Mouse (Mus musculus) retina, postnatal 1 day (tissue): Measurements from ENCODE around the gene Abcc4.
"Not testable (repeated sequence)": the region's sequence is repeated elsewhere in the genome, so short reads cannot be mapped to it uniquely, and the experiment has no call there.

Source experiments
- DNase-seq: peaks from one replicate; pipeline ENCODE4 v3.0.0-alpha.2; 2012

Abcc4 gene

DNA sequence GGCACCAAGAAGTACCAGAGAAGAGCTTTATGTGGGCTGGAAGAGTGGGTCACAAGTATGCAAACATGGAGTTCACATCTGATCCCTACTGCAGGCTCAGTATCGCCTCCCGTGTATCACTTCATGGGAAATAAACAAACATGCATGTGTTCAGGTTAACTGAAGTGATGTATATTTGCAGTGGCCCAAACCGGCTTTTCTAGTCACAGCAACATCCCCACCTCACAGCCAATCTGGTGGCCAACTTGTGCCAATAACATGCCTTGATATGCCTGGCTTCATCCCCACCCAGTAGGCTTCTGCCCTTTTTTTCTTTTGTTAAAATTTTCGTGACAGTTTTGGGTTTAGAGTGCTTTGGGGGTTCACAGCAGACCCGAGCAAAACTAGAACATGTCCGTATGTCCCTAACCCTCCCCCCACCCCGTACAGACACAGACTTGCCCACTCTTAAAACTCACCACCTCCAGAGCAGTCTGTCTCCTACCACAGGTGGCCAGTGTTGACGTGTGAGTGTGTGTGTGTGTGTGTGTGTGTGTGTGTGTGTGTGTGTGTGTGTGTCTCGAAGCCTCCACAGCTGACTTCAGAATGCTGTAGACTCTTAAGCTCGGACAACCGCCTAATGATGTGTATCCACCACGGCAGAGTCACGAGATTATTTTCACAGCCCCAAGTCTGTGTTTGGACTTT, 29.6 kb downstream of the Abcc4 start:
- no peak for DNase-seq

DNA sequence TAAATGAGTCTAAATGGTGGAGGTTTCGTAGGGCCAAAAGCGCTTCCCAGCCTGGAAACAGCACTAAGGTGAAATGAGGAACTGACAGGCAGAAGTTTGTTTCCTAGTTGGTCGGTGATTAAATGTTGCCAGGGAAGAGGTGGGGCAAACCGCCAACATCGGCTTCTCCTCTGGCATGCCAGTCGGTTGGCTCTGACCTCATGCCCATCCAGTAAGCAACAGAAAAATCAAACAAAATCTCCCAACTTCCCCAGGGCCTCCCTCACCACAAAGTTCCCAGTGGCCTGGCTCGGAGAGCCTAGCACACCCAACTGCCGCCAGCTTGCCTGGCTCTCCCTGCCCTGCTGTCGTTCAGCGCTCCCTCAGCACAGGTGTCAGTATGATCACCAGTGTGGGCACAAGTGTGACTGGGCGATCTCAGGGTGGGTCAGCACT, 31.3 kb downstream of the Abcc4 start:
- no peak for DNase-seq

DNA sequence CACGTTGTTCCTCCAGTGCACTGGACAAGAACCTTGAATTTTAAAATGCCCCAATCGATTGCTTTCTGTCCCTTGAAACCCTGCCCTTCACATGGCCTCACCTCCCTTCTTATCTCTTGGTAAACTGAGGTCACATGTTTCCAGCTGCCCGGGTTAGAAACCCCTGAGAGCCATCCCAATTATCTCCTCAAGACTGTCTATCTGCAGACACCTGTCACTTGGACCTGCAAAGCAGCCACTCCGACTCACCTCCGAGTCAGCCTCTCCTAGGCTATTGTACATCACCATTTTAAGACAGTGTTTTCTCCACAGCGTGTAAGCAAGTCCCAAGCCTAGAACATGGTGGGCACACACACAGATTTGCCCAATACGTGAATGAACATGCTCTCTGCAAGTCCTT, 31.8 kb downstream of the Abcc4 start:
- DNase-seq, result no peak

DNA sequence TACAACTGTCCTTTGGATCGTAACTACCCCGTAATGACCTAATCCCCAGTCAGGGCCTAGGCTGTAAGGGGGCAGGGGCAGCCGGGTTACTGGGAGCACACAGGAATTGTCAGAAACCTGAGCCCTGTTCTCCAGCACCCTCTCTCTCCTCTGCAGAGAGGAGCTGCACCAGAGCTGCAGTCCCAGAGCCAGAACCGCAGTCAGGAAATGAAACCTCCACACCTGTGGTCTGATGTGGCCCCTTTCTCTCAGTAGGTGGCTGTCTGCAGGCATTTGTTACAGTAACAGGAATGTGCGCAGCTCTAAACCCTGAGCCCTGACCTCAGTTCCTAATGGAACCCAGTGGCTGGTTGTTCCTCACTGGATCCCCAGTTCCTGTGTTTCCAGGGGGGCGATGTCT, 32.5 kb downstream of the Abcc4 start:
- no peak for DNase-seq

DNA sequence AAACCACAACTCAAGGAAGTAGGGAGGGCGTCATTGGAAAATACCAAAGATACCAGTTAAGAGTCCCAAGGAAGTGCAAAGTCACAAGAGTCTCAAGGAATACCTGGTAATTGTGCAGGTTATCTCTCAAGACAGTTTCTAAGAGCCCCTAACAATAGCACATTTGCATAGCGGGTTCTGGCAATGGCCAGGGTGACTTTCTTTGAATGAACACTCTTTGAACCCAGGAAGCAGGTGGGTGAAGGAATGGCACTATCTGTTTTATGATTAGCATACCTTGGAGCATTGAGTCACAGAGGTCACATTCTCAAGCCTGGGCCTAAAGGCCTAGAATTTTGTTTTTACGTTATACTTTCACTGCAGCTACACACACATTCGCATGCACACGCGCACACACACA, 33.1 kb downstream of the Abcc4 start:
- not testable (repeated sequence) for DNase-seq

DNA sequence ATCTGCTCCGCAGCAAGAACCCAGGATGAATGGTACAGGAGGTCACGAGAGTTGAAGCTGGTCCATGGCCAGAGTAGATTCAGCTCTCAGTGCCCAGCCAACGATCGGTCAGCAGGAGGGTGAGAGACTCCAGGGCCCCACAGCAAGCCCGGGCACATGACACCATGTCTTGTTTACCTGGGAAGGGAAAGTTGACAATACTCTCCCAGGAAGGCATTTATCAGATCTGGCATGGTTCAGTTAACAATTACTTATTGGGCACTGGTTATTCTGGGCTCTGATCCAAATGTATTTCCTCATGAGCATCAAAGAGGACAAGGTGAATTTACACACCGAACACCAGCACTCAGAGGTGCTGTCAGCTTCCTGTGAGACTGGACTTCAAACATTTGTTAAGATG, 38.5 kb downstream of the Abcc4 start:
- DNase-seq, result no peak

DNA sequence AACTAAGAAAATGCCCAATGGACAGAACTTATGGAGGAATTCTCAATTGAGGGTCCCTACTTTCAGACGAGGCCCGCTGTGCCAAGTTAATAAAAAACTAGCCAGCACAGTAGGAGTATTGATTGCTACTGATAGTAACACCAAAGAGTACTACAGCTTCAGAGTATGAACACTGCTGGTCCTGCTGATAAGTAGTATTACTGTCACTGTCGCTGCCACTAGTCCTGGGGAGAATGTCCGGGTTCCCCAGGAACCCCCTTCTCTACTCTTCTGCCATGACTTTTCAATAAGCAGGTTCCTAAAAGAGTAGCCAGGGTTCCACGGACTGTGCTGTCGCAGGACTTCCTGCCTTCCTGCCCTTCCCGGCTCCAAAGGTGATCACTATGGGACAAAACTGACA, 41.4 kb downstream of the Abcc4 start:
- DNase-seq, result no peak

DNA sequence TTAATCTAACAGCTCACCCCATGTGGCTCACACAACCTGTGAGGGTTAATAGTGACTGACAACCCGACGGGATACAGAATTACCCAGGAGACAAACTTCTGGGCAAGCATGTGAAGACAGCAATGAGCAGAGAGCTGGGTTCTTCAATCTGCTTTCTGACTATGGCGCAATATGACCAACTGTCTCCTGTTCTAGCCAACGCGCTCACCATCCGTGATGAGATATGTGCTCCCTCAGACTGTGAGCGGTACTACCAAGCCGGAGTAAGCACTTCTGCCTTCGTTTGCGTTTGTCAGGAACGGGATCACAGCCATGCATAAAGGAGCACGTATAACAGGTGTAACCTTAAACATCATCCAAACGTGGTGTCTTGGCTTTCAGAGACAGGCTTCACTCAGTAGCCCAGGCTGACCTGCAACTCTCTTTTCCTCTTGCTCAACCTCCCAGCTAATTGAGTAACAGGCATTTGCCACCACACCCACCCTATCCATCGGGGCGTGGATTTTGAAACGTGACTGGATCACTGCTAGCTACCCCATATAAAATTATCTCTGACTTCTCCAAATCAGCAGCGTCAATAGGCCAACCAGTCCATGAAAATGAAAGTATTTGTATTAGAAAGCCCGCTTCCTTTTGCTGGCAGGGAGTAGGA, 43.3 kb downstream of the Abcc4 start:
- no peak for DNase-seq

DNA sequence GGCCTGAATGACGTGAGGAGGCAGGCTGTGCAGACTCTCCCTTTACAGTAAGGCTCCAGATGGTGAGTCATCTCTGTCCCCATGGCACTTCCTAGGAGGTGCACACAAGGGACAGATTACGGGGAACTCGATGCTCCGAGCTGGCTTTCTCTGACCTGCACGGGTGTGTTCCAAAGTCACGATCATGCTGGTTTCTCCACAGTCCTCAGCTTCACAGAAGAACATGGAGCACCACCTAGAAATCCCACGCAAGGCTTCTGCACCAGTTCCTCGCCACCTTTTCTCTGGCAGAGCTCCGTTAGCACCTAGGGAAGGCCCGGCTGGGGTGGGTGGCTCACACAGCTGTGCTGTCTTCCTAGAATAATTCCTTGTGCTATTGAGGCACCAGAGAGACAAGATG, 43.9 kb downstream of the Abcc4 start:
- DNase-seq, result no peak

DNA sequence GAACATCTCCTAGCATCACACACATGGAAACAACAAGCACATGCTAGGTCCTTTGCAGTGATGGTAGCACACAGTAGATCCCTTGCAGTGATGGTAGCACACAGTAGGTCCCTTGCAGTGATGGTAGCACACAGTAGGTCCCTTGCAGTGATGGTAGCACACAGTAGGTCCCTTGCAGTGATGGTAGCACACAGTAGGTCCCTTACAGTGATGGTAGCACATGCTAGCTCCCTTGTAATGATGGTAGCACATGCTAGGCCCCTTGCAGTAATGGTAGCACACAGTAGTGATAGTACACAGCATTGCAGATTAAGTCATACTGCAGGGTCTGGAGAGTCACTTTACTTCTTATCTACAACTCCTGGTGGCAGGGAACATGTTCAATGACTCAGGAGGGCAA, 46.8 kb downstream of the Abcc4 start:
- no peak for DNase-seq

DNA sequence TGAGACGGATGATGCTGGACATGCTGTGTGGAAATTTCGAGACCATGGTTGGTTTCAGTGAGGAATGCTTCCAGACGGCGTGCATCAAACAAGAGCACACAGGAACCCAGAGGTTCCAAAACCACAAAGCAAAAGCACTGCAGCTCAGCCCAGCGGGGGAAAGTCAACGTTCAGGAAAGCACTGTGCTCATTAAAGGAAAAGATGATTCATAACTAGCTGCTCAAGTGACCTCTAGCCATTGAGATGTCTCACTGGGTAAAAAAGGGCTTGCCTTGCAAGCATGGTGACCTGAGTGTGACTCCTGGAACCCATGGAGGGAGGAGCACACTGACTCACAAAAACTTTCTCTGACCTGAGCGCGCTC, 47.7 kb downstream of the Abcc4 start:
- DNase-seq, result no peak

DNA sequence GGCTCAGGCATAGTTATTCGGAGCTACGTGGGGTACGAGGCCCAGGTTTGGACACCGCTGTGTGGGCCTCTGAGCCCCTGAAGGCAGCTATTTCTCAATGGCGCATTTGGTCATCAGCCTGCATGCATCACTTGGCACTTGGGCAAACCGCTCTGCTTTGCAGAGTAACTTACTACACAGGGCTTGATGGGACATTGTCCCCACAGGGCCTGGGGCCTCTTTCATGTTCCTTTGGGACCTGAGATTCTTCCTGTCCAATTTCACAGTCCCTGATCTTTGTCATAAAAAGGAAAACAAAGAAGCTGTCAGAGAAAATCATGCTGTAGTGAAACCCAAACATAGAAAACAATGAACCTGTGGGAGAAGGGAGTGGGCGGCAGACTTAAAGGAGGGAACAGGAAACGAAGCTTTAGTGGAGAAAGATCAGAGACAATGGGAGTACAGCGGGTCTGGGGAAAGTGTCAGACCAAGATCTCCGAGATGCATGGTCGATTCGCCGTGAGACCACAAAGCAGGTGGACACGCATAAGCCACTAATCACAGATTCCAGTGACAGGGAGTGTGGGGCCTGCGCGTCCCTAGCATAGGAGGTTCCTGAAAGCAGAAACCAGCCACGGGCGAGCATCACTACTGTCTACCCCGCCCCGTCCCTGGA, 48.2 kb downstream of the Abcc4 start:
- DNase-seq, result peak; percentile 53

DNA sequence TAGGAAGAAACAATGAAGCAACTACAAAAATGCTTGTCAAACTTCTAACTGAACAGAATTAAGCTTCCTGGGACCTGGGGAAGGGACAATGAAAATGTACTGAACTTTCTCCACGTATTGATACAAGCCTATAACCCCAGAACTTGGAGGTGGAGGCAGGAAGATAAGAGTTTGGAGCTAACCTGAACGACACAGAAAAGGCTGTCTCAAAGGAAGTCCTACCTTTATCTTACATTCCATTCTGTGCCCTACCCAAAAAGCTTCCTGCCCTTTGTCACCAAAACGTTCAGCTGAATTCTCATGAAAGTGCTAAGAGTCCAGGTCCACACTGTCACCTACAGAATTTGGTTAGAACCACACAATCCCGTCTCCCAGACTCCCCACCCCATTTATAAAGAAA, 48.8 kb downstream of the Abcc4 start:
- no peak for DNase-seq

DNA sequence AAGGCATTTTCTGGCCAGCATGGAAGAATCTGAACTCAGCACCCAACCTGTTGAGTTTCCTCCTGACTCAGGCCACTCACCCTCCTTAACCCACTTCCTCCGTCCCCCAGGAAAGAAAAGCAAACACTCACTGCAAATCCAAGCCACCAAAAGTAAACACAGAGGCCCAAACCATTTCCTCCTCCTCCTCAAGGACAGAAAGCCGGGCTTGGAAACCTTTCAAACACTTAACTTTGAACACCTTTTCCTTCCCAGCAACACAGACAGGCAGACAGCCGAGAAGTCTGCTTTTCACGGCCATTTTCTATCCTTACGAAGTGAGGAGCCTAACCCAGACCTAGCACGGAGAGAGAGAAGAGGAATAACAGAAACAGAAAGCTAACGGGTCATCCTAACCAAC, 50.0 kb downstream of the Abcc4 start:
- DNase-seq, result no peak

DNA sequence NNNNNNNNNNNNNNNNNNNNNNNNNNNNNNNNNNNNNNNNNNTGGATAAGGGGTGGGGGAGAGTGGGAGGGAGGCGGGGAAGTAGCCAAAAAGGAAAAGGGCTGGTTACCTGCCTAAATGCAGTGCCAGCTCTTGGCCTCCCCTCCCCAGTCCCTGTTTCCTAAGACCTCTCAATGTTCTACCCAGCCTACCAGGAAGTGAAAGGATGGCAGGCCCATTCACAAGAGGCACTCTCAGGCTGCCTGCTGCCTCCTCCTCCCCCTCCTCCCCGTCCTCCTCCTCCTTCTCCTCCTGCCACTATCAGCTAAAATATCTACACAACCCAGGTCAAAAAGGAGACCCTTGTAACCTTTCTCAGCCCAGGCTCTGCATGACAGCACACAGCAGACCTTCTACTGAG, 51.1 kb downstream of the Abcc4 start:
- no peak for DNase-seq

DNA sequence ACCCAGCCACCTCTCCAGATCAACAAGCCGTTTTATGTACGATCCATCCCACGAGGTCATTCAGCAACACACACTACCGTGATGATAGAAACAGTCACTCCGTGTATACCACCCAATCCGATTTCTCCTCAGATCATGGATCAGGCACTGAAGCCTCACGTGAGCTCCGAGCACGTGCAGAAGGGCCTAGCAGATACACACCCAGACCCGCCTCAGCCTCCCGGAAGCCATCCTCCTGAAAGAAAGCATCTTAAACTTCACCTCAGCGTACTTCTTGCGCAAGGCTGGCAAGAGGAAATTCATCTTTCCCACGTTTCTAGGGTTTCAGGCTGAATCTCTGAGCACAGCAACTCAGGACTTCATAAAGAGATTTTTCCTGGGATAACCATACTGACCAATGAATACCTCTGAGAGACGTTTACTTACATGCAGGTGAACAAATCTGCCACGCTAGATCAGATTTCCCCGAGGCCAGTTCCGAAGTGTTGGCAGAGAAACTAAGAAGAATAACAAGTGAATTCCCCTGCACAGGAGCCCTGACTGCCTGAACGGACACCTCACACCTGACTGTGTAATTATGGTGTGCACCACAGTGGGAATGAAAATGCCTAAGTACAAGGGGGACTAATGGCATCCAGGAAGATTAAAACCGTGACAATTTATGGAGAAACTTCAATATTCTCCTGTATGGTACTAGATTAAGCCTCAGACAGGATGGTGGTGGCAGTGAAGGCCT, 54.1 kb downstream of the Abcc4 start:
- DNase-seq, result no peak

DNA sequence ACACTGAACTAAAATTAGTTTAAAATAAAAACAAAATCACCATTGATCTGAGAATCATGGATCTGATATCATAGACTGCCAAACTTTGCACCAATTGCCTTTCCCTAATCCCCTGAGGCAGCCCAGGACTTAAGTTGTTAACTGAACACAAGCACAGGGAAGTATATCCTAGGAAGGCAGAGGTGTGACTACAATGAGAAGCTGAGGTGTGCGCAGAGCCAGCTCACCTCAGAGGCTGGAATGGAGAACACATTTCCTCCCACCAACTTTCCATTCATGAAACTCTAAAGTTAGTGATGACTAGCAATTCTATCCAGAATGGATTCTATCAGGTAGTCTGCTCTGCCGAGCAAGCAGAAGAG, 56.1 kb downstream of the Abcc4 start:
- no peak for DNase-seq

DNA sequence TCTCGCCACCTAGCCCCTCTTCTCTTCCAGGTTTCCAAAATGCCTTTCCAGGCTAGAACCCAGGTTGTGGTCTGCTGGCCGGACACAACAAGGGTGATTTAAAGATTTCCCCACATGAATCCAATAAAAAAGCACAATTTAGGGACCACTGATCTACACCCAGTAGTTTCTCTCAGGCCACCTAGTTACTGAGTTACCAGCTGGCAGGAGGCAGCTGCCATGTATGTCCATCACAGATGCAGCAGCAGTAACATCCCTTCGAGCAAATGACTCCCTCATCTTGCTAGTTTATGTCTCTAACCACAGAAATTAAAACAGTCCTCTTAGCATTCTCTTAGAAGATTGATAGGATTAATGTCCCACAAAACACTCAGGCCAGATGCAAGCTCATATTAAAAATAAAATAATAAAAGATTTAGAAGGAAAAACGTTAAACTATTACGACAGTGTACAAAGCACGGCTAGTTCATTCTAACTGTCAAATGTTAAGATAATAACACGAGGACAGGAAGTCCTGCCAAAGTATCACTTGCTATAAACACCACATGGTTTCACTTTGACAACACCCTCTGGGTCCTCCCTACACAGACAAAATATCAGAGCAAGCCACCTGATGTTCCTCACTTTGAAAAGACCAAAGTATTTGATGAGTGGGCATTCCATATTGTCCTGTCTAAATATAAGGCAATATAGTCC, 56.7 kb downstream of the Abcc4 start:
- DNase-seq, result no peak

DNA sequence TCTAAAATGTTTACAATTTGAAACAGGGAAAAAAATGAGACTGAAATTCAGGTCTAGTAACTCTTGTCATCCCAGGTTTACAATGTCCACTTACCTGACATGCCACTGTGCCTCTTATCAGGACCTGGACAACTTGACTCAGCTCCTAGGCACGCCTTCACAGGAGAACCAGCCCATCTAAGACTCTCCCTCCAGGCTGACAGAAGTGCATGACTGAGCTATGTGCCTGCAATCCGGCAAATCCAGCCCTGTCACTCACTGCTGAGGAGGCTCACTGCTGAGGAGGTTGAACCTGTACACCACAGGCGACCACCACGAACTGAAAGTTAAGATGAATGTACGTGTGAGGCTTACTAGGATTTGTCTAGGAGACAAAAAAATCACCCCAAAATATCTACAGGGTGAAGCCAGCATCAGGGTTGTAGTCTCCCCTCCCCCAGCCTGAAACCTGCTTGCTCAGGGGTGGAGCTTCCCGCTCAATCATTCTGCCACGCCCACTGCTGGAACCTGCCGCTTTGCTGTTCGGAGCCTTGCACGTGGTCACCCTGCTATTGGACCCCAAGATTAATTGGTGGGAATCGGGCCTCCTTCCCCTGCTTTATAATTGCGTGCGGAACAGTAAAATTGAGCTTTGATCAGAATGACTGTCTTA, 63.0 kb downstream of the Abcc4 start:
- not testable (repeated sequence) for DNase-seq

DNA sequence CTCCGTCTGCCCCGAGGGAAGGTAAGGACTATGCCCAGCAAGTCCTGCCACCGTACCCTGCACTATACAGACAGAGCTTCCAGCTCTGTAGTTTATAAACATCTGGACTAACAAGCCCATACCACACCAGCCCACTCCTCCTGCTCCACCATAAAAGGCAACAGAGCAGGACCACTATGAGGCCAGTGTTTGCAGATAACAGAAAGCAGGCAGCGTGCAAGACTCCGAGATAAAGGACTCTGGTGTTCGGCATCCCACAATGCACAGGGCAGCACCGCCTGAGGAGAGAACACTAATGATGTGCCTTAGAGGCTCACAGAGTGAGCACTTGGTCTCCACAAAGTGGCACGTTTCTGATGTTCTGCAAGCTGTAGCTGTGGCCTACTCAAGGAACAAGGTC, 63.9 kb downstream of the Abcc4 start:
- DNase-seq, result no peak

DNA sequence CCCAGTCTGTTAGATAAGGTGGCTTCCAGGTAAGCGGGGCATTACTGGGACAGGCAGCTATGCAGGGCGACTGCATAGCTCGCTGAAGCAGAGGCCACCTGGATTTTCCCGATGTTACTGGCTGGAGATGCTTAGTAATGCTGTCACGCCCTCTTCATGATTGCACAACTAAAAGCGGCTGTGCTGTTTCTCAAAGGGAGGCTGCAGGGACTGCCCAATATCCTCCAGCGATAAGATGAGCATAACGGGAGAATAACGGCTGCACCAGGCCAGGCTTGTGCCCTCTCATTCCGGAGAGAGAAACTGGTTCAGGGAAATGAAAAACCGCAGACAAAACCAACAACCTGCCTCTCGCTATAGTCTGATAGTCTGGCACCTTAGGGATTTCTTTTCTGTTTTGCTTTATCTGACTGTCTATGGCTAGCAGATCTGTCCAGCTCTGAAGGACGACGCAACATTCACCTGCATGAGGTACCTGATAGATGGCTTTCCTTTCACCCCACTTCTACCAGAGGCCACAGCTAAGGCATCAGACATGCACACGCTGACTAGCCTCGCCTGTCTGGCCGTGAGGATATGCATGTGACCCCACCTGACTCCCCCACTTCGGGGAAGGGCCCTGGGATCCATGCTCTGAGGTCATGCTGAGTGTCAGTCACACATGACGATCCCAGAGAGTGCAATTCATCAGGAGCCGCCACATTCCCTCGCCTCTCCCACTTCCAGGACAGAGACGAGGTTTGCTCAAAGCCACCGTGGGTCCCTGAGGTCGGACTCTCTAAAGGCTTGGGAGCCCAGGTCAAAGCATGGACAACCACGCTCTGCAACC, 67.4 kb downstream of the Abcc4 start:
- DNase-seq, result no peak
